Mouse (Mus musculus) ovary, postnatal 36 days (tissue): Measurements from ENCODE around the gene Tbc1d22a.

ENCODE experiments used
- DNase-seq: peaks from one replicate; pipeline ENCODE4 v3.0.0; 2022; ENCODE audit warnings: low spot score, mixed read lengths

Tbc1d22a gene

GRCm38 (mm10) chr15:86404866-86405265 is 190.6 kb downstream of the Tbc1d22a start:
- no peak for DNase-seq

- DNase-seq, result peak; percentile 44
These were observed 191.3 kb downstream of the Tbc1d22a start for GRCm38 (mm10) chr15:86405527-86405926.

GRCm38 (mm10) chr15:86409352-86409751 is 195.1 kb downstream of the Tbc1d22a start:
- DNase-seq, result no peak

GRCm38 (mm10) chr15:86411532-86412080 is 197.3 kb downstream of the Tbc1d22a start:
- DNase-seq, result no peak

- DNase-seq, result no peak
These were observed 201.7 kb downstream of the Tbc1d22a start for GRCm38 (mm10) chr15:86415951-86416350.

- DNase-seq, result no peak
These were observed 204.2 kb downstream of the Tbc1d22a start for GRCm38 (mm10) chr15:86418436-86418835.

- DNase-seq, result no peak
These were observed 205.4 kb downstream of the Tbc1d22a start for GRCm38 (mm10) chr15:86419620-86420019.

GRCm38 (mm10) chr15:86422858-86423257 is 208.6 kb downstream of the Tbc1d22a start:
- no peak for DNase-seq

- DNase-seq, result no peak
These were observed 209.6 kb downstream of the Tbc1d22a start for GRCm38 (mm10) chr15:86423884-86424283.

GRCm38 (mm10) chr15:86424971-86425370 is 210.7 kb downstream of the Tbc1d22a start:
- no peak for DNase-seq

GRCm38 (mm10) chr15:86426364-86427000 is 212.2 kb downstream of the Tbc1d22a start:
- DNase-seq, result no peak

GRCm38 (mm10) chr15:86427439-86427838 is 213.2 kb downstream of the Tbc1d22a start:
- DNase-seq, result no peak

GRCm38 (mm10) chr15:86428496-86428895 is 214.2 kb downstream of the Tbc1d22a start:
- DNase-seq, result peak; percentile 16

- no peak for DNase-seq
These were observed 215.6 kb downstream of the Tbc1d22a start for GRCm38 (mm10) chr15:86429766-86430335.

- no peak for DNase-seq
These were observed 217.4 kb downstream of the Tbc1d22a start for GRCm38 (mm10) chr15:86431539-86432080.

GRCm38 (mm10) chr15:86432791-86433190 is 218.5 kb downstream of the Tbc1d22a start:
- no peak for DNase-seq

GRCm38 (mm10) chr15:86433378-86433777 is 219.1 kb downstream of the Tbc1d22a start:
- DNase-seq, result no peak

- DNase-seq, result no peak
These were observed 220.0 kb downstream of the Tbc1d22a start for GRCm38 (mm10) chr15:86434241-86434640.

- no peak for DNase-seq
These were observed 223.1 kb downstream of the Tbc1d22a start for GRCm38 (mm10) chr15:86437346-86437745.

GRCm38 (mm10) chr15:86439015-86439796 is 224.9 kb downstream of the Tbc1d22a start:
- DNase-seq, result no peak

GRCm38 (mm10) chr15:86444271-86444670 is 230.0 kb downstream of the Tbc1d22a start:
- no peak for DNase-seq

- no peak for DNase-seq
These were observed 231.8 kb downstream of the Tbc1d22a start for GRCm38 (mm10) chr15:86446064-86446463.
